Mouse (Mus musculus): ENCODE measurements around the gene Rtn1.
"Not testable (repeated sequence)": the region's sequence is repeated elsewhere in the genome, so short reads cannot be mapped to it uniquely, and the experiment has no call there.

Gene Rtn1

DNA sequence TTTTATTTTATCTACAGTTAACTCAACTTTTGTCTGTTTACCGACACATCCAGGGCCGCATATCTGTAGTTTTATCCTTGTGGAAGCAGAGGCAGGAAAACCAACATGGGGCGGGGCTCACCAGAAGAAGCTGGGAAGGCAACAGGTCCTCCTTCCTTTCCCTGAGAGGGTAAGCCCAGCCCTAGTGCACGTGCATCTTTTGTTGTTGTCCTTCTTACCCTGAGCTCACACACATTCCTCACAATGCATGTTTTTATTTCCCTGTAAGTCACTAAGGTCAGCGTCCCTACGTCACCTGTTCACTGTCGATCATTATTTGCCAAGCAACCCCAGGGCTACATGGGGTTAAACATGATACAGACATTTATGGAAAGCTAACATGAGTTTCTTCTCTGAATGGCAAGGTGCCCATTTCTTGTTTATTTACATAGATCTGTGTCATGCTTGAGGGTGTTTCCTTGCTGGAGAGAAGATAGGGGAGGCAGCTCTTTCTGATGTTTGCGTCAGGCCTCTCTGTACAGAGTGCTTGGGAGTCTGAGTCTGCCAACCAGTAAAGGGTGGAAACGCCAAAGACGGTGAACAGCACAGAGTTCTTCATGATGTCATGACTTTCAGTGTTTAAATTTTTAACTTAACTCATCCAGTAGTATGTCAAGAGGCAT lies 84.5 kb downstream of the Rtn1 start:
- DNase-seq (ENCODE audit: low spot score in 2 of 2): no peak

DNA sequence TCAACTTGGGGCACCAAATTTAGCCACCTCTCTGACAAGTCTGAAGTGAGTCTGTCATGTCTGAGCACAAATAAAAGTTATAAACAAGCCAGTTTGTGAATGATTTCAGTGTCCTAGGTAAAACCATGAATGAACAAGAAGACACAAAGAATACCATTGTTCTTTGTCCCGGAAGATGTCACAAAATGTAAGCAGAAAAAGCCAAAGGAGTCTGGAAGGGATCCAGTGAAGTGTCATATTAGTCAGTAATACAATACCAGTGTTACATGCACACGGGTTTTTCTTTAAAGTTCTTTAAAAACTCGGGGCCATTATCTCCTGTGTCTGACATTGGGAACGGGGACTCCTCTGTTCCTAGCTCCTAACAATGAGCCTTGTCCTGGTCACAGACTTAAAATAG lies 85.1 kb downstream of the Rtn1 start:
- no peak for DNase-seq (ENCODE audit: low spot score in 2 of 2)

DNA sequence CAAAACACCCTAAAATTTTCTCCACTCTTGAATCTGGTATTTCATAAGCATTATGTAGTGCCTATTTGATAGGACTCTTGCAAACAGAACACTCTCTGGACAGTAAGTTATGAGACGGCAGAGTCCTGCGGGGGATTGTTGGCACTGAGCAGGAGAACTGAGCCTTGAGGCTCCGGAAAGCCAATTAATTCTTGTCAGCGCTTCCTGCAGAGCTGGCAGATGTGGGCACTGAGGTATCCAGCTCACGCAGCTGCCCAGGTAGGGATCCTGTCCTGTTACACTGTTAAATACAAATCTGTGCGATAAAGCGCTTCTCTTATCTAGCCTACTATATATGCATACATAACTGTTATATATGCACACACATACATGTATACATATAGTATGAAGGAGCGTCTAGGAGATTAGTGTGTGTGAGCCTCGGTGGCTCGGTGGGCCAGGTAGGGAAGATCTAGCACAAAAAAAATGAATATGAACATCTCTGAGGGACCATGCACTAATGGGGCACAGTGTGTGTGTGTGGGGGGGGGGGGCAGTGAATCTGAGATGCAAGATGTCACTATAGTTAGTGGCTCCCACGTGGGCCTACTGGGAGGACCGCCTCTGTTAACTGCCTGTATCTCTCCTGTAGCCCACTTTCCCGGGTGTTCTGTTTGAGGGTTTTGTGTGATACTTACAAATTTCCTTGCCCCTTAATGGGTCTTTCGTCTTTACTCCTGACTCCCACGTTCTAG lies 93.0 kb downstream of the Rtn1 start:
- DNase-seq (ENCODE audit: low spot score in 2 of 2): no peak

DNA sequence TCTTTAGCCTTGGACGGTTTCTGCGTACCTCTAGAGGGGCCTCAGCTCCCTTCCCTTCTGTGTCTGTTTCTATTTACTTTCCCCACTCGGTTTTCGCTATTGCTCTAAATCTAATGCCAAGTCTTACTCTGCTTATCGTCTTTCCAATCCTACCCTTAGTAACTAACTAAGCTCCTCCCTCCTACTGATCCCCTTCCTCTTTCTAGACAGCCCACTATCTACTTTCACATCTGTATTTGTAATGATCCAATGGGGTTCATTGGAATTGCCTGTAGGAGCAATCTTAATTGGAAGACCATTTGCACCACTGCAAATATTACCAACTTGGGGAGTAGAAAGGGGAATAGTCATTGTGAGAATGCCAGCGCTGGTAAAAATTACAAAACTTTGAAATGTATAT lies 98.0 kb downstream of the Rtn1 start:
- DNase-seq (ENCODE audit: low spot score in 2 of 2): no peak

DNA sequence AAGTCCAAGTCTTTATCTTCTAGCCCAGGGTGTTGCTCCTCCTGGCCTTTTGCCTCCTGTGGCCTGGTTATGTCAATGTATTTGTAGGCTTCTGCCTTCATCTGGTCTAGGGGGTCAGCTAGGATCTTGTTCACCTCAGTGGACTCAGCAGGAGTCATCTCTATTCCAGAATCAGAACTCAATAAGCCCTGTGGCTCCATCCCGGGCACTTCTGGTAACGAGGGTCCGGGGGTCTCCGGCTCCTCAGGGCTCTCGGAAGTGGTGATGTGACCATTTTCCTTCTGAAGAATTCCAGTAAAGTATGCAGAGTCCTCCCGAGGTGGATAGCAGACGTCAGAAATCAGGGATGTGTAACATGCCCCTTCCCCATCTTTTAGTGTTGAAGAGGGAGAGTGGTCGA lies 100.3 kb downstream of the Rtn1 start:
- DNase-seq (ENCODE audit: low spot score in 2 of 2): no peak

DNA sequence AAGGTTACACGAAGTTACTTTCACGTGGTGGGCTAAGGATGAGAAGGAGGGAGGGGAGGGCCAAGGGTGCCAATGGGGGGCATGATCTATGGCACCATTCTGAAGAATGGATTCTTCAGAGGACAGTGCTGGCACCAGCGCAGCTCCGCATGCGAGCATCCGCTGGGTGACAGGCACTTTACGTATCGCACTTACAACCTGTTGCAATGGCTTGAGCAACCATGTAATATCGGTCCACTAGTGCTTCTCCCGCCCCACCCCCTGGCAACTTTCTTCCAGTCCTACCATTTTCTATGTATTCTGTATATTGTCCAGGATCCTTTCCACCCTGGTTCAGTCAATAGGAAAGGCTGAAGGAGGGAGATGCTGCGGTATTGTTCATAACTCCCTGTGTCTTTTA lies 102.6 kb downstream of the Rtn1 start:
- DNase-seq (ENCODE audit: low spot score in 2 of 2): no peak

DNA sequence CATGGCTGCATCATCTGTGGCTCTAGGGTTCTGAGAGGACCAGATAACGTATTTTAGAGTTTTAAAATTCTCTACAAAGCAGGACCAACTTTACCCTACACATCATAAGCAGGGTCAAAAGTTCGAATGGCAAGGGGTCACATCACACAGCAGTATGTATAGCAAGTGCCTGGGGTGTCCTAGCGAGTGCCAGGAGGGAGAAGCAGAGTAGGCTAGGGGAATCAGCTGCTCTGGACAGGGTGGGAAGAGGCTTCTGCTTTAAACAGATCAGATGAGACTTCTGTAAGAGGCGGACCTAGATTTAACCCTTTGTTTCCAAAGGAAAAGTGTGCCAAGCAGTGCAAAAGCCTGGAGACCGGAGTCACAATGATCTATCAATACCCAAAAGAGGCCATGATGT lies 103.4 kb downstream of the Rtn1 start:
- no peak for DNase-seq (ENCODE audit: low spot score in 2 of 2)

DNA sequence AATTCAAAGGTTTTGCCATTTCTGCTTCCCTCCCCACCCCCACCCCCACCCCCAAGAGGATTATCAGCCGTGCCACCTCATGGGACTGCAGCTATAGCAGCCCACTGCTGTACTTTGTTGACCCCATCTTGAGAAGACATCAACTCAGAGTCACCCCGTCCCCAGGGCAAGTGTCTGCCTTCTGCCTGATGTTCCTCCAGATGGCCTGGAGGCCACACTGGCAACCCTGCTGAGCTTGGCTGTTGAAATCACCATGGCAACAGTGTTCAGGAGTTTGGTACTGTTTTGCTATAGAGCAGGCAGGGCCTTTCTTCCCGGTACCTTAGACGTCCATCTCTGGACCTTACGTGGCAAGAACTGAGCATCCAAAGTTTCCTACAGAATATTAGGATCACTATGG lies 103.9 kb downstream of the Rtn1 start:
- no peak for DNase-seq (ENCODE audit: low spot score in 2 of 2)

DNA sequence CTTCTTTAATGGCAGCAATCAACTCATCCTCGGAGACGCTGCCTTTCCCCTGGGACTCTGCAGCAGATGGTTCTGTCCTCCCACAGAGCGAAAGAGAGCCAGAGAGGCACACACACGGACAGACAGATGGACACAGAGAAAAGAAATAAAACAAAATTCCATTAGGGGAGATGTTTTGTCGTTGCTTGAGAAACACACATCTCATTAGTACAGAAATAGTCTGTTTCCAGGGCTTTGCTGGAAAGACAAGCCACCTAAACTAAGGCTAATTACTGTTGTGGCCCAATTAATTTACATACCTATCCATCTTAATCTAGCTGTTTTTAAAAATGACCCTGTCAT lies 104.5 kb downstream of the Rtn1 start:
- DNase-seq (ENCODE audit: low spot score in 2 of 2): no peak

DNA sequence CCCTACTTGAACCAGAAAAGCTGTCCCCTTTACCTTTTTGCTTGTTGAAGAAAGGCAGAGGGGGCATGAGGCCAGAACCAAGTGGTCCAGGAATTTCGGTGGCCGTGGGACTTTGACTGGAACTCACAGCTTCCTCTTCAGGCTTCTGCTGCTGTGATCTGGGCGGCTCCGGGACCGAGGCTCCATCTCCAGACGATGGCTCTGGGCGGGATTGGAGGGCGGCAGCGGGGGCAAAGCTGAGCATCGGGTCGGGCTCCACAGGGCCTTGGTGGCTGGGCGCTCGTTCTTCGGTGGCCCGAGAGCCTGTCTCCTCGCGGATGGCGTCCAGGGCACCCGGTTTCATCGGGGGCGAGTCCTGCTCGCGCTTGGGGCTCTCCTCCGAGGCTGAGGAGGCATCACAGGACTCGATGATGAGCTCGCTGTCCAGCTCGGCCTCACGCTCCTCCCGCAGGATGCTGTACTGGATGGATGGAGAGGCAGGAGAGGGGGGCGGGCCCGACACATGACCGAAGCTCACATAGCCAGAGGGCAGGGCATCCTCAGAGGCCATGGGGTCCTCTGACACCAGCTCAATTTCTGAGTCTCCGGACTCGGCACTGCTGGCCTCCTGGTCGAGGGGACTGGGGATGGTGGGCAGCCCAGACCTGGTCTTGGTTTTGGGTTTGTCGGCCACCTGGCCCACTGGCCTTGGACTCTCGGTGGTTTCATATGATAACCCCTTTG lies 105.1 kb downstream of the Rtn1 start:
- DNase-seq (ENCODE audit: low spot score in 2 of 2): no peak

DNA sequence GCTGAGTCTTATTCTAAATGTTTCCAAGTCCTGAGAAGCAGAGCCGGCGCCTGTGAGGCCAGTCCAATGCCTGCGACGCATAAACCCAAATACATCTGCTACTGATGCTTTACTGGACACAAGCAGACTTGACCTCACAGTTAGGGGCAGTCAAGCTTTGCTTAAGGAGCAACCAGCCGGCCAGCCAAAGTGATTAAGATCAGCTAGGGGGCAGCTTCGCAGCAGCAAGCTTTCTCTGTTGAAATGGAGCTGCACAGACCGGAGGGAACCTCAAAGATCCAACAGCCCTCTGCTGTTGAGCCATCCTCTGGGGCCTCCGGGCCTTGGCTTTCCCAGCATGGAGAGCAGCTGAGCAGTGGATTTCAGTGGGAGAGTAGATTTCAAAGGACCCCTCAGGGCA lies 107.4 kb downstream of the Rtn1 start:
- DNase-seq (ENCODE audit: low spot score in 2 of 2): no peak

DNA sequence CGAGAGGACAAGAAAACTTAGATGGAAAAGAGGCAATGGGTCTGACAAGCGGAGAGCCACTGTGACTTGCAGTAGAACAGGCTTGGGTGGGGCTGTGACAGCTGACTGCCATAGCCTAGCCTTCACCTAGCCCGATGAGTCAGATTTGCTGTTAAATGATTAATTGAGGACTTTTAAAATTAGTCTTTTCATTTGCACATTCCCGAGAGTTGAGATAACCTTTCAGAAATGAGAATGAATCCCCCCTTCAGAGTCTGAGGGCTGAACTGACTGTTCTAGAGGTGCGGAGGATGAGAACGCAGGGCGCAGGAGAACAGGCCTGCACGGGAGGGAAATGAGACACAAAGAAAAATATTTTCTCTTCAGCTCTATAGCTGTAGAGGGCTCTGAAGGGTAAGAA lies 107.9 kb downstream of the Rtn1 start:
- DNase-seq (ENCODE audit: low spot score in 2 of 2): no peak

DNA sequence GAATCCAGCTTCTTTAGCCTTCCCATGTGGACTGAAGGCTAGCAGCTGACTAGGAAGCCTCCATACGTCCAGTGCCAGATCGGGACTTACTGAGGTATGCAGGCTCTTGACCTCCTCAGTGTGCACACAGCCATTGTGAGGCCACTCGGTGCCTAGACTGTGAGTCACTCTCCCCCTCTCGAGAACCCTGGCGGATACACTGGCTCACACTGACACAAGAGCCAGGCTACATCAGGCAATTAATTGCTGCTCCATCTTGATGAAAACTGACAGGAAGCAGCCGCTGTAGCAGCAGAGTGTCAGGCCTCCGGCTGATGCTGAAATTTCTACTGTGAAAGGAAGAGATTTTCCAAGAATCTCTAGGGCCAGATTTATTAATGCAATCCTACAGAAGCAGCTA lies 110.6 kb downstream of the Rtn1 start:
- no peak for DNase-seq (ENCODE audit: low spot score in 2 of 2)

DNA sequence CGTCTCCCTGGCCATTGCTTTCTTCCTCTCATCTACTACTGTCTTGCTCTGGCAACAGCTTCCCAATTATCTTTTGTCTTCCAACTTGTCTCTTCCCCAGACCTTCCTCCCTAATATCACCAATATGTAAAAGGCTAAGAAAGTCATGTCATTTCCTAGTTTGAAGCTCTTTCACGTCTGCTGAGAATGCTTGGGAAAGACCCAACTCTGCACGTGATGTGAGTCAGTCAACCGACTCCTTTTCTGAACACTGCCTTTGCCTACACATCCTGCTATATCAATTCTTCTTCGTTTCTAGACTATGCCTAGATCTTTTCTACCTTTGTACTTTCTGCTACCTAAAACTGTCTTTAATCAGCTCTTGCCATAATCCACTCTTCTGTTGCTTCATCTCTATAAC lies 112.3 kb downstream of the Rtn1 start:
- no peak for DNase-seq (ENCODE audit: low spot score in 2 of 2)

DNA sequence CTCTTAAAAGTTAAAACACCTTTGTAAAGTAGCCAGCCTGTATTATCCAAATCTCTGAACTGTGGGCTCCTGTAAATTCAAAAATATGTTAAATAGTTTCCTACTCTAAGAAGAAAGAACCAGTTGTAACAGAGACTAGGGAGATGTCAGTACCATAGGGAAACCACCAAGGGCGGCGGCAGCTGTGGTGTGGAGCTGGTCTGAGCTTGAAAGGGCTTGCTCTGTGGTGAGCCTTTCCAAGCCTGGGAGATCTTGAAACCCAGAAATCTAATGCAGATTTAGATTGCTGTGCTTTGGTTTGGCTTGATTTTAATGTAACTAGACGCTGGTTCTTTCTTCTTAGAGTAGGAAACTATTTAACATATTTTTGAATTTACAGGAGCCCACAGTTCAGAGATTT lies 115.7 kb downstream of the Rtn1 start:
- DNase-seq (ENCODE audit: low spot score in 2 of 2): not testable (repeated sequence)

DNA sequence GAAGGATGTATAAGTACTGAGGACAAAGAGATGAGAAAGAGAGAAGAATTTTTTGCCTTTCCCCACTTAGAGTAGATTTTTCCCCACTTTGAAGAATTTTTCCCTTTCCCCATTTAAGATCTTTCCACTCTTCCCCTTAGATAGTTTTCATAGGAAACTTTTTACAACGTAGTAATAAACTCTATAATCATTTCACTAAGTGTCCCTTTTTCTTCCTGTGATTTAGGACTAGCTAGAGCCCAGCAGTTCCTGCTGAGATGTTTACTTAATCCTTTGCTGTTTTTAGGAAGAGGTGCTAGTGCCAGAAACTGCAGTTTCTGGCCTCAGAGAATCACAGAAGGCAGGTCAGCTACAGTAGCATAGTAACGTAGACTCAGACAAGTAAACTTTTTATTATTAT lies 116.3 kb downstream of the Rtn1 start:
- DNase-seq (ENCODE audit: low spot score in 2 of 2): no peak

DNA sequence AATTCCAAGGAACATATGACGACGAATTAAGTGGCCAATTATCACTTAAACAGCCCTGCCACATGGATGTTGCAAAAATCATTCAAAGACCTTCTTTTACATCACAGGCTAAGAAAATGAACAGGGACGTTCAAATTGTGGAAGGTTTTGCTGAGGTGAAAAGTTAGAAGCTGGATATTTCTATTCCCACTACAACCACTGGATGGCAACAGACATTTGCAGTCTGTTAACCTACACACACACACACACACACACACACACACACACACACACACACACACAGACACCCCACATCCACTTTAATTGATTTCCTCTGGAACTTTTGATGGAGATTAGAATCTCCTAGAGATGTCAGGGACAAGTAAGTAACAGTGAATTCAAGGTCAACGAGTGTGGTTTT lies 117.6 kb downstream of the Rtn1 start:
- no peak for DNase-seq (ENCODE audit: low spot score in 2 of 2)

DNA sequence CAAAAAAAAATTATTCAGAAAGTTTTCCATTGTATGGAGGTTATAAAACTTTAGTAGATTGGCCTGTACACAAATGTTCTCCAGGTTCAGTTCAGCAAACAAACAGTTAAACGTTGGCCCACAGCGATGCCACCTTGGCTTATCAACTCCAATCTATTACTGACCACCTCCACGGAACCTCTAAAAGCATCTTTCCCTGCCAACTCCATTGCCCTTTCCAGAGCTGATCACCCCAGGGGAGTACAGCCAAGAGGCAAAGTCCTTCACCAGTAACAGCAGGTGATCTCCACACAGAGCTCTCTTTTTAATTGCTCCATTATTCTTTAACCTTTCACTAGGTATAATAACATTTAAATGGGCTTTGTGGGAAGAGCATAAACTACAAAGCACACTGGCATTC lies 120.6 kb downstream of the Rtn1 start:
- DNase-seq (ENCODE audit: low spot score in 2 of 2): no peak

DNA sequence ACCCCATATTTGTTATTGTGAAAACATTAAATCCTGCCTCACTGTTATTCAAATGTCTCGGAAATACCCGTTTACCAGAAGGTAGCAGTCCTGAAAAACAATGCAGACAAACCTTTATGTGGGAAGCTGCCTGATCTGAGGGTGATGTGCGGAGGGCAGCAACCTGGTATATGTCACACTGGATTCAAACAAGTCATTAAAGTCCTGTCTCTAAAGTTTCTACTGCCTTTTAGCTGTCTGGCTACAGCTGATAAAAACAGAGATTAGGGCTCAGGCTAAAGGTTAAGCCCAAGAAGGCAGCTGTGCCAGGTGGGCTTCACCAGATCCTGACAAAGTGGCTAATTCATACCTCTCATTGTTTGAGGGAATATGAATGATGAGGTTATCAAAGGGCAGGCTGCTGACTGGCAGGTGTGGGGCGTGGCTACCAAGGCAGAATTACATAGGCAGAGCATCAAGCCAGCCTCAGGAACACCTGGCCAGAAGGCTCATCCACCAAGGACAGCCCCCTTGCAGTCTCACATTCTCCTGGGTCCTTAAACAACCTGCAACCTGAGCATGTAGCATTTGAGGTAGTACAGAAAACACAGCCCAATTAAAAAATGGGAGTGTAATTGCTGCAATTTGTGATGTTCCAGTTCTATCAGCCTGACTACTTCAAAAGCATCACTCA lies 121.4 kb downstream of the Rtn1 start:
- no peak for DNase-seq (ENCODE audit: low spot score in 2 of 2)

DNA sequence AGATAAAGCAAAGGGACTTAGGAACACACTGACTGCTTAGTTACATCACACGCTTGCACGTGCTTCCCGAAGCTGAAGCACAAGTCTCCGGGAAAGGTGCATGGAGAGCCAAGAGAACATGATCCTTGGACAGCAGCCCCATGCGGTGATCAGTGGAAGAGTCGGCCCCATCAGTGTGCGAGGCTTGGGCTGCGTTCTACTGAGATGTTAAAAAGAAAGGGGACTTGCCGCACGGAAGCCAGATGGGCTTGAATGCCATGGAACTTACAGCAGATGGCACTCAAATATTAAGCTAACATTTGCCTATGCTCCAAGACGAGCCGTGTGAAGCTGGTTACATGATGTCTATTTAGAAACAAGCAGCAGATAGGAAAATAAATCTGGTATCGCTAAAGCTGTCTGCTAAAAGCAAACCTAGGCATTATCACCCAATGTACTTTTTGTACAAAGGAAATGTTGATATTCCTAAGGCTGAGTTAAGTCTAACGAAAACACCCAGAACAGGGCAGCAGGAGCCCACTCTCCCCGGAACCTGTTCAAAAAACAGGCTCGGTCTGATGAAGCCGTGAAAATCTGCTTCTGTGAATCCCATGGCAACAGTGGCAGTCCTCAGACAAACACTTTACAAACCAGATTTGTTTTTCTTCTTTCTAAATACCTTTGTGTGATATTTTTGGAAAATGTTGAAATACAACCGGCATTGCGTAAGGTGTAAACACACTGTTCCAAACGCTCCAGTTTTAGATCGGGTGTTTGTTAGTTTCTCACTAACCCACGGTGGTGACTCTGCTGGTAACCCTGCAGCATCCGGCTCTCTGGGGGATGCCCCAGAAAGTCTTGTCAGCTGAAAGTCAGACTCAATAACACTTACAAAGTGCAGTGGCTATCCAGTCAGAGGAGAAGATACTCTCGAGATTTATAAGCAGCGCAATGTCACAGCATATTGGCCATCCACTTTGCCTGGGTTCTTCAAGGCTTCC lies 123.2 kb downstream of the Rtn1 start:
- DNase-seq (ENCODE audit: low spot score in 2 of 2): no peak

DNA sequence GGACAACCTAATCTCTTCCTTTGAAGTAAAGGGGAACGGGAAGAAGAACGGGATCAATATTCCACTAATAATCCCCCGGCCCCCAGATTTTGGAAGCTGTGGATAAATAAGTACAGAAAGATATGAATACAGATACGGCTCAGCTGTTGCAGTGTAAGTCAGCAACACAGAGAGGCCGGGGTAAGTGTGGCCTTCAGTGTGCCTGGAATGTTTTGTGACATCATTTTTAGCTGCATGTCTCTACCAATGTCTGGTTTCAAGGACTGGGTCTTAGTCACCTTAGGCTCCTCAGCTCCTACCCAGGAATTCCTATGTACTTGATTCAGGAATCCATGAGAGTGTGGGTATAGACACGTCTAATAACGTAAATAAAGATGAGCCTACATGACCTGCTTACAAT lies 124.3 kb downstream of the Rtn1 start:
- no peak for DNase-seq (ENCODE audit: low spot score in 2 of 2)

Data from urinary bladder, postnatal 36 days (tissue).